Mouse (Mus musculus) liver, adult 2 months (tissue): ENCODE measurements at regions not wholly inside any gene's neighbourhood (a gene's known extent, or its start where the extent isn't known, plus 50 kb on each side); places are given as distances from the start of the nearest gene placed in this dataset.

Experiments
- CTCF ChIP-seq: fragments of 200-500 bp; IDR thresholded peaks from 2 replicates; pipeline ENCODE4 v1.5.1; 2011; ENCODE audit warnings: low read depth, low read length, control low read depth
- POLR2A ChIP-seq: fragments of 200-500 bp; IDR thresholded peaks from 2 replicates; pipeline ENCODE4 v1.6.1; 2011; ENCODE audit warnings: low read length, control low read depth; ENCODE audit not compliant: insufficient read depth; ENCODE audit errors: extremely low read depth

DNA sequence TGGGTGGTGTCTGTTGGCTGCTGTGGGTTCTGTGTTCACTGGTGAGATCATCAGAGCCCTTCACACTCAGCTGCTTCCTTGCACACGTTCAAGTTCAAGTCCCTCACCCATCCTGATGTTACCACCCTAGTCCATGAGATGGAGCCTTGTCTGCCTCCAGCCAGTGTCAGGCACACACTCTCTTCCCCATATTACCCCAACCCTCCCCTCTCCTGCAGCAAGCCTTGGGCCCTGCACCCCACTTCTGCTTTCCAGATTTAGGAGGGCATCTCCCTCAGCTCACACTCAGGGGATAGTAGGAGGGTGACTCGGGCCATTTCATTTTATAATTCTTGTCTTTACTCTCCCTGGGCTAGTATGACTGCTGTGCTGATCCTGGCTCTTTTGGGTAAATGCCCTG lies 288.7 kb upstream of the Eef2kmt start:
- TF ChIP-seq CTCF (no peak), POLR2A (no peak)
